Mouse (Mus musculus) lung, postnatal 25 days (tissue): ENCODE data around the gene Zfpl1.
A peak's percentile ranks its signal among the peaks of the same experiment; 100 is the strongest.

Source experiments
- DNase-seq: peaks from one replicate; pipeline ENCODE4 v3.0.0; 2022; ENCODE audit warnings: low spot score

The Zfpl1 gene

GRCm38 (mm10) chr19:6097847-6098246 is 13.1 kb upstream of the Zfpl1 start:
- no peak for DNase-seq

- no peak for DNase-seq
Observed at GRCm38 (mm10) chr19:6094119-6094518, 9.4 kb upstream of the Zfpl1 start, which contains the start of gene AC131692.1. TSS of gene AC131692.1 (plus strand) at chr19:6094419.

- no peak for DNase-seq
Observed at GRCm38 (mm10) chr19:6088841-6089240, 4.1 kb upstream of the Zfpl1 start.

GRCm38 (mm10) chr19:6085417-6085879 is 692 bp upstream of the Zfpl1 start:
- peak; percentile 48 for DNase-seq

GRCm38 (mm10) chr19:6082156-6082555 is 2.6 kb downstream of the Zfpl1 start, which contains the start of gene Gm28374:
TSS of gene Gm28374 (minus strand) at chr19:6082256.
- no peak for DNase-seq

GRCm38 (mm10) chr19:6079983-6080480 is 4.7 kb downstream of the Zfpl1 start, which contains the start of gene Tmem262:
TSS of gene Tmem262 (plus strand) at chr19:6080033.
- no peak for DNase-seq

- peak; percentile 90 for DNase-seq
Observed at GRCm38 (mm10) chr19:6076564-6077393, 8.0 kb downstream of the Zfpl1 start, which contains the start of gene Vps51. TSS of gene Vps51 (minus strand) at chr19:6077231.

- no peak for DNase-seq
Observed at GRCm38 (mm10) chr19:6073889-6074288, 10.9 kb downstream of the Zfpl1 start.

GRCm38 (mm10) chr19:6071261-6071660 is 13.5 kb downstream of the Zfpl1 start:
- no peak for DNase-seq

- DNase-seq = no peak
Observed at GRCm38 (mm10) chr19:6070571-6071250, 14.0 kb downstream of the Zfpl1 start.

- DNase-seq = no peak
Observed at GRCm38 (mm10) chr19:6069851-6070250, 14.9 kb downstream of the Zfpl1 start.

GRCm38 (mm10) chr19:6068951-6069350 is 15.8 kb downstream of the Zfpl1 start:
- DNase-seq = no peak

- peak; percentile 93 for DNase-seq
Observed at GRCm38 (mm10) chr19:6067724-6068415, 16.9 kb downstream of the Zfpl1 start, which contains the start of gene Tm7sf2. TSS of gene Tm7sf2 (minus strand) at chr19:6068373.

GRCm38 (mm10) chr19:6067011-6067723 is 17.6 kb downstream of the Zfpl1 start:
- DNase-seq = peak; percentile 79

GRCm38 (mm10) chr19:6066571-6066970 is 18.2 kb downstream of the Zfpl1 start:
- DNase-seq = no peak

GRCm38 (mm10) chr19:6063081-6063480 is 21.7 kb downstream of the Zfpl1 start:
- DNase-seq = no peak

GRCm38 (mm10) chr19:6062418-6062817 is 22.3 kb downstream of the Zfpl1 start:
- no peak for DNase-seq

- peak; percentile 46 for DNase-seq
Observed at GRCm38 (mm10) chr19:6061641-6062302, 23.0 kb downstream of the Zfpl1 start.

- DNase-seq = peak; percentile 97
Observed at GRCm38 (mm10) chr19:6061021-6061533, 23.7 kb downstream of the Zfpl1 start, which contains the start of gene Znhit2. TSS of gene Znhit2 (plus strand) at chr19:6061192.

GRCm38 (mm10) chr19:6058966-6059365 is 25.8 kb downstream of the Zfpl1 start:
- no peak for DNase-seq
